Mouse (Mus musculus) C2C12 (cell line): ENCODE data around the gene Plxdc1. TPM values are rescaled to one million over a fixed set of nuclear protein-coding genes. Genes with fewer than 3 reads are reported as not detected.
A peak's percentile ranks its signal among the peaks of the same experiment; 100 is the strongest.

Experiments used
- H3K27me3 ChIP-seq: one replicate; pipeline ENCODE4 v1.6.1; 2011; ENCODE audit not compliant: control insufficient read depth, insufficient read depth, insufficient read length
- H3K36me3 ChIP-seq: one replicate; pipeline ENCODE4 v1.6.1; 2011; ENCODE audit not compliant: control insufficient read depth, insufficient read depth
- H3K4me3 ChIP-seq: one replicate; pipeline ENCODE4 v1.5.1; 2011; ENCODE audit warnings: mild to moderate bottlenecking, control low read depth; ENCODE audit not compliant: poor library complexity, insufficient read depth, severe bottlenecking
- H3K79me2 ChIP-seq: one replicate; pipeline ENCODE4 v1.6.1; 2011; ENCODE audit not compliant: control insufficient read depth, insufficient read depth
- H3K79me3 ChIP-seq: one replicate; pipeline ENCODE4 v1.6.1; 2011; ENCODE audit warnings: low read depth, control low read depth
- H3ac ChIP-seq: one replicate; pipeline ENCODE3; 2011; ENCODE audit warnings: low read depth; ENCODE audit not compliant: control insufficient read depth, insufficient read length
- CEBPB ChIP-seq: IDR thresholded peaks from one replicate; pipeline ENCODE4 v1.6.1; 2011; ENCODE audit warnings: low read depth, mild to moderate bottlenecking, control low read depth, moderate library complexity
- CTCF ChIP-seq: IDR thresholded peaks from one replicate; pipeline ENCODE4 v1.5.1; 2011; ENCODE audit not compliant: control insufficient read depth, insufficient read depth, insufficient read length
- FOSL1 ChIP-seq: IDR thresholded peaks from one replicate; pipeline ENCODE4 v1.8.0; 2011; ENCODE audit warnings: mild to moderate bottlenecking, low read length; ENCODE audit not compliant: poor library complexity, insufficient read depth, severe bottlenecking
- MAX ChIP-seq: IDR thresholded peaks from one replicate; pipeline ENCODE4 v1.6.1; 2011; ENCODE audit warnings: mild to moderate bottlenecking, control low read depth
- MYOD1 ChIP-seq: IDR thresholded peaks from one replicate; pipeline ENCODE4 v1.6.1; 2011; ENCODE audit warnings: low read depth; ENCODE audit not compliant: control insufficient read depth, insufficient read length
- MYOG ChIP-seq: IDR thresholded peaks from one replicate; pipeline ENCODE4 v1.6.1; 2011; ENCODE audit not compliant: control insufficient read depth, insufficient read length; ENCODE audit errors: extremely low read depth
- USF1 ChIP-seq: IDR thresholded peaks from one replicate; pipeline ENCODE4 v1.6.1; 2011; ENCODE audit warnings: low read depth, mild to moderate bottlenecking, control low read depth, moderate library complexity
- polyA plus RNA-seq: library from polyadenylated mRNA; unstranded; fragments of >200 nt; fragmentation: generic; extraction: Trizol; gene quantifications from one replicate; pipeline ENCODE4 v1.2.1, GENCODE M21; 2012; ENCODE audit warnings: missing spikeins

Gene Plxdc1
- polyA plus RNA-seq, 1 experiment = 0.25 TPM

DNA sequence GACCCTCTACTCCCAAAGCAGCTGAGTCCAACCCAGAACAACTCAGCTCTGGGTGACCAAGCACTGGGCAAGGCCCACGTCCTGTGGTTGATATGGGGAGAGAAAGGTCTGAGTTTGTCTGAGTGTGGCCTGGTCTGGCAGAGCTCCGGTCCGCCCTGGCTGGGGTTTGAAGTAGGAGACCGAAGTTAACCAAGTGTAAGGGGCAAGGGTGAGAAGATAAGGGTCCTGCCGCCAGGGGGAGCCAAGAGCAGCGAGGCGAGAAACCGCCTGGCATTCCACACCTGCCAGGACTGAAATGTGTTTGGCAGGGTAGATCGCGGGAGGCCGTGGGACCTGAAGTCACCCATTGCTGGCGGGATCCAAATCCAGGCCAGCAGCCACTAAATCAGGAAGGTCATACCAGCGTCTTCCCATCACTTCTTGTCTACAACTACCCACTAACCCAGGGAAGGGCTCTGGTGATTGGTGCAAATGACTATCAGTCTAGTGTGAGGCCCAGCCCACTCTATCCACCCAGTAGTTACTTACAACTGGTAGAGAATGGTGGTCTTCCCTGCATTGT is 8.4 kb upstream of the Plxdc1 start:
- TF ChIP-seq MAX (no peak), FOSL1 (no peak), USF1 (no peak), MYOD1 (no peak), CTCF (peak; percentile 65), CEBPB (no peak), MYOG (no peak)
- H3K27me3 ChIP-seq = no peaks in the 10 kb centered on the region
- H3ac ChIP-seq = no peak overlapping the region
- H3K36me3 ChIP-seq = no peaks in the 10 kb centered on the region
- no peaks in the 10 kb centered on the region for H3K79me3 ChIP-seq
- no peak overlapping the region for H3K4me3 ChIP-seq
- H3K79me2 ChIP-seq = no peaks in the 10 kb centered on the region

DNA sequence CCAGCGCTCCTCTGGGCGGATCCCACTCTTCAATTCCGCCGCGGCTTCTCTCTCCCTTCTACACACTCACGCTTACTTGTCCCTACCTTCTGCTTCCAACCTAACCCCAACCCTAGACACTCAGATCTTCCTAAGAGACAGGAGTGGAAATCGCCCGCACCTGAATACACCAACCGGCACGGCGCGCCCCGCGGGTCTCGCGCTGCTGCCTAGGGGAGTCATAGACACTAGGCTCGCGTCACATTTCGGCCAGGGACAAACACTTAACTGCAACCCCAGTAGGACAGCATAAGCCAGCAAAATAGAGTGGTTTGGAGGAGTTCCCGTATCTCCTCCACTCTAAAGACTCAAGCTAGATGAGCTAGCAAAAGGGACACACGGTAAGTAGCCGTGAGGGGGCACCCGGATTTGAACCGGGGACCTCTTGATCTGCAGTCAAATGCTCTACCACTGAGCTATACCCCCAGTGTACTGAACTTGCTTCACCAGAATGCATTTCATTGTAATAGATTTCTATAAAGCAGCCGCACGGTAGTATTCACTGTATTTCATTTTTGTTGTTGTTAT is 2.4 kb upstream of the Plxdc1 start:
- Histone ChIP-seq H3K79me2 (no peaks in the 10 kb centered on the region), H3K4me3 (peak overlapping the region; percentile 69), H3K79me3 (no peaks in the 10 kb centered on the region), H3K27me3 (no peaks in the 10 kb centered on the region), H3K36me3 (no peaks in the 10 kb centered on the region), H3ac (peak overlapping the region; percentile 68)
- TF ChIP-seq MYOG (no peak), MYOD1 (no peak), FOSL1 (no peak), CTCF (no peak), MAX (no peak), USF1 (no peak), CEBPB (no peak)

DNA sequence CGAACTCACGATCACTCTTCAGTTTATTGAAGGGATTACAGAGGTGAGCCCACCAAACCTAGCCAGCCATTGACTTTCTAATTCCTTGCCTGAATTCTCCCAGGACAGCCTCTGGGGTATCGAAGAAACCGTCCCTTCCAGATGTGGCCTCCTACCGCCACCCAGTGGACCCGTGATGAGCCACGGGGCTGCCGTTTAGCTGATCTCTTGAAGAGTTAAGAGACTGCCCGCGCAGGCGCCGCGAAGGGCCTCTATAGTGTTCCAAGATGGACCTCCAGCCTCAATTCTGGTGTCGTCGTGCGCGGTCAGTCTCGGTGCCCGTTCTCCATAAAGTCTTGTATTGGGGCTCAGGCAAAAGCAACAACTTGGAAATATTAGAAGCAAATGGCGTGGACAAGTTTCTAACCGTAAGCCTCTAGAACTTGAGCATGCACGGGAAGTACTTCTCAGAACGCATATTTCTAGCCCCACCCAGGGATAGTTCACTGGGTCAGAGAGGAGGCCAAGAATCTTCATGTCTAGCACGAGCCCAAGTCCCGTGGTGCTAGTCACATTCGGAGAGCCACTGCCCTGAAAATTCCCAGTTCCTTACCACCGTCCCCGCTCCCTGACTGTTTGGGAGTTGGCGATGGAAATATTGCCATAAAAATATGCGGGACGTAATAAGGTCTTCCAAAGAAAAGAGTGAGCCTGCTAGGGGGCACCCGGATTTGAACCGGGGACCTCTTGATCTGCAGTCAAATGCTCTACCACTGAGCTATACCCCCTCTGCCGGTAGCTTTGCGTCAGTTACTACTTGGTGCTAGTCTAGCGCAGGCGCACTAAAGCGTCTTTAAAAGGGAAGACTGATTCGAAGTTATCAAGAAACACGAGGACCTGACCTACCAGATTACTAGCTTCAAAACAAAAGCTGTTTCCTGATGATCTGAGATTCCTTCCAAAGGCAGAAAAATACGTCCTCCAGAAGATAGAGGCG is 1.6 kb upstream of the Plxdc1 start:
- H3K79me2 ChIP-seq = no peaks in the 10 kb centered on the region
- no peaks in the 10 kb centered on the region for H3K36me3 ChIP-seq
- H3K79me3 ChIP-seq = no peaks in the 10 kb centered on the region
- TF ChIP-seq MYOG (no peak), MYOD1 (no peak), CTCF (peak; percentile 88), MAX (peak; percentile 73), CEBPB (no peak), USF1 (peak; percentile 0), FOSL1 (no peak)
- H3ac ChIP-seq = peak overlapping the region; percentile 69
- H3K4me3 ChIP-seq = peak overlapping the region; percentile 69
- no peaks in the 10 kb centered on the region for H3K27me3 ChIP-seq

DNA sequence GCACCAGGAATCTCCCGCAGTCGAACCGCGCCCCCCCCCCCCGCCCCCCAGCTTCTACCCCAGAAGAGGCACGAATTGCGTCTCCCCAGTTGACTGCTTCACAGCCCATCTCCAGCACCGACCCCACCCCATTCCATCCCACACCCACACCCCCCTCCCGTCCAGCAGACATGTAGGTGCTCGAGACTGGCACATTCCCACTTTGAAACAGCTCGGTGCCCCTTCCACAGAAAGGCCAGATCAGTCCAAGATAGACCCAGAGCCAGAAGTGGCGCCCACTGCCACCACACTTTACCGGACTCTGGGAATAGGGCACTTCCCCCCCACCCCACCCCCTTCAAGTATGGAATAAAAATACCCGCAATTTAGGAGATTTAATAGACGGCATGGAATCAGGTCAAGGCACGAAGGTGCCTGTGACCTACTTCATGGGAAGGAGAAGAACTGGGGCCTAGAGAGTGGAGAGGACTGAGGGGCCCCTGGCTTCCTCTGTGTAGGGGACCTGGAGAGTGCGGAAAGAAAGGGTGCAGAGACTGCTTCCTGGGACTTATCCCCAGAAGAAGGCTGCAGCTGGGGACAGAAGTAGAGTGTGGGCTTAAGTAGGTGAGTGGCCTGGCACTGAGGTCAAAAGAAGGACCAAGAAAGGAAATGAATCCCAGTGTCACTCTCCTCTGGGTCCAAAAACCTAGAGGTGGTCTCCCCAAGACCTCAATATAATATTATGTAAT is 658 bp upstream of the Plxdc1 start:
- no peaks in the 10 kb centered on the region for H3K27me3 ChIP-seq

DNA sequence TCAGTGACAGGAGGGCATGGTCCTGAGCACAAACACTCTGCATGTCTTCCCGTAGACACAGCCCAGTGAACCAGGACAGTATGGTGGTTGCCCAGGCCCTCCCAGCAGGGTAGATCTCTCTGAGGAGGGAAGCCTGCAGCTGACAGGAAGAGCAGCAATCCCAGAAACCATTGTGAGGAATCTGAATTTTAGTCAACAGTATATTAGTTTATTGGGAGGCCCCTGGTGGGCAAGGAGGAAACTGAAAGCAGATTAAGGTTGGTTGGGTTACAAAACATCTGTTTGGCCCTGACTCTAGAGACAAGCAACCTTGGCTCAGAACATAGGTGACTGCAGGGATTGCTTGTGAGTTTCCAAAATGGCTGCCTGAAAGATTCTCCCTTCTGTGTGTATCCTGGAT is 2.3 kb downstream of the Plxdc1 start:
- no peak overlapping the region for H3K4me3 ChIP-seq
- H3K79me2 ChIP-seq = no peaks in the 10 kb centered on the region
- H3K79me3 ChIP-seq = no peaks in the 10 kb centered on the region
- H3K36me3 ChIP-seq = no peaks in the 10 kb centered on the region
- no peak overlapping the region for H3ac ChIP-seq
- TF ChIP-seq CTCF (no peak), CEBPB (no peak), MYOD1 (no peak), MYOG (no peak), FOSL1 (no peak), MAX (no peak), USF1 (no peak)
- no peaks in the 10 kb centered on the region for H3K27me3 ChIP-seq

More for the DNA sequence above, 658 bp upstream of the Plxdc1 start:
- Histone ChIP-seq H3K4me3 (peak overlapping the region; percentile 25), H3K79me3 (no peaks in the 10 kb centered on the region), H3K36me3 (no peaks in the 10 kb centered on the region), H3ac (peak overlapping the region; percentile 49), H3K79me2 (no peaks in the 10 kb centered on the region)
- TF ChIP-seq MYOG = no peak
- no peak for TF ChIP-seq CEBPB
- no peak for TF ChIP-seq FOSL1
- no peak for TF ChIP-seq USF1
- no peak for TF ChIP-seq MAX
- TF ChIP-seq MYOD1 = no peak
- no peak for TF ChIP-seq CTCF
